Mouse (Mus musculus) testis, postnatal 10 days (tissue): ENCODE results near the gene Slc25a42.

Experiments
- DNase-seq: peaks from one replicate; pipeline ENCODE4 v3.0.0; 2021; ENCODE audit warnings: low spot score

Gene Slc25a42

GRCm38 (mm10) chr8:70215092-70215491 is 3.0 kb upstream of the Slc25a42 start:
- no peak for DNase-seq

GRCm38 (mm10) chr8:70214411-70214810 is 2.3 kb upstream of the Slc25a42 start:
- DNase-seq, result no peak

GRCm38 (mm10) chr8:70211726-70212111 is 386 bp downstream of the Slc25a42 start:
- peak; percentile 64 for DNase-seq

GRCm38 (mm10) chr8:70211275-70211674 is 830 bp downstream of the Slc25a42 start:
- no peak for DNase-seq

GRCm38 (mm10) chr8:70210538-70210937 is 1.6 kb downstream of the Slc25a42 start:
- DNase-seq, result no peak

- DNase-seq, result no peak
These were observed 4.0 kb downstream of the Slc25a42 start for GRCm38 (mm10) chr8:70208130-70208529.

- no peak for DNase-seq
These were observed 7.3 kb downstream of the Slc25a42 start for GRCm38 (mm10) chr8:70204757-70205156.

GRCm38 (mm10) chr8:70203072-70203471 is 9.0 kb downstream of the Slc25a42 start:
- DNase-seq, result no peak

- no peak for DNase-seq
These were observed 10.7 kb downstream of the Slc25a42 start for GRCm38 (mm10) chr8:70201417-70201816.

- no peak for DNase-seq
These were observed 11.9 kb downstream of the Slc25a42 start for GRCm38 (mm10) chr8:70200098-70200681.

GRCm38 (mm10) chr8:70197603-70198002 is 14.5 kb downstream of the Slc25a42 start:
- no peak for DNase-seq

- no peak for DNase-seq
These were observed 16.3 kb downstream of the Slc25a42 start for GRCm38 (mm10) chr8:70195762-70196161.

GRCm38 (mm10) chr8:70194191-70194590 is 17.9 kb downstream of the Slc25a42 start:
- DNase-seq, result no peak

GRCm38 (mm10) chr8:70193238-70193637 is 18.9 kb downstream of the Slc25a42 start:
- no peak for DNase-seq

- DNase-seq, result no peak
These were observed 23.4 kb downstream of the Slc25a42 start for GRCm38 (mm10) chr8:70188707-70189106.

- DNase-seq, result no peak
These were observed 28.9 kb downstream of the Slc25a42 start for GRCm38 (mm10) chr8:70183194-70183593.

- no peak for DNase-seq
These were observed 30.2 kb downstream of the Slc25a42 start for GRCm38 (mm10) chr8:70181903-70182252.

GRCm38 (mm10) chr8:70181212-70181902 is 30.7 kb downstream of the Slc25a42 start:
- DNase-seq, result no peak

- DNase-seq, result no peak
These were observed 33.0 kb downstream of the Slc25a42 start for GRCm38 (mm10) chr8:70179082-70179481.

GRCm38 (mm10) chr8:70178231-70178630 is 33.9 kb downstream of the Slc25a42 start:
- no peak for DNase-seq

GRCm38 (mm10) chr8:70174079-70174478 is 38.0 kb downstream of the Slc25a42 start:
- no peak for DNase-seq

GRCm38 (mm10) chr8:70173320-70173719 is 38.8 kb downstream of the Slc25a42 start:
- DNase-seq, result no peak

- peak; percentile 93 for DNase-seq
These were observed 39.9 kb downstream of the Slc25a42 start, which contains the start of gene Tmem161a for GRCm38 (mm10) chr8:70172043-70172681. TSS of gene Tmem161a (plus strand) at chr8:70172356.
